Mouse (Mus musculus) left cerebral cortex, postnatal 36 days (tissue): ENCODE measurements around the gene Sesn3. TPM values are rescaled to one million over a fixed set of nuclear protein-coding genes. Genes with fewer than 3 reads are reported as not detected.
A peak's percentile ranks its signal among the peaks of the same experiment; 100 is the strongest.

Experiments used
- DNase-seq, 2 experiments: peaks; one replicate each; pipeline ENCODE4 v3.0.0; 2021 to 2022; ENCODE audit warnings: low spot score in 2 of 2, mixed read lengths in 1 of 2
- intact Hi-C: fragments of 180-260 bp; cut with DNase I; formaldehyde crosslinking; loops from one replicate; pipeline ENCODE4 v1.15.1; 2025
- total RNA-seq, 2 experiments: library from RNA; stranded (reverse); gene quantifications; 2 replicates each; pipeline ENCODE4 v1.2.3; 2021

The Sesn3 gene
- total RNA-seq, 2 experiments from 2014 or later, result 109 to 125 TPM

GRCm38 (mm10) chr9:14276481-14277287 is 1.8 kb downstream of the Sesn3 start:
- intact Hi-C loops, result loop anchor here (2.0 to 10.0 kb wide), 3 partner anchors 102 to 449 kb away; partner anchors contain the start of genes Cep57 and Fam76b
- peak; percentile 33 to 73 for DNase-seq

- intact Hi-C loops, result loop anchor here (2.0 to 10.0 kb wide), 3 partner anchors 103 to 450 kb away; partner anchors contain the start of genes Cep57 and Fam76b
- no peak for DNase-seq
Observed at GRCm38 (mm10) chr9:14277365-14277991, 2.6 kb downstream of the Sesn3 start.

GRCm38 (mm10) chr9:14280696-14281095 is 5.8 kb downstream of the Sesn3 start:
- intact Hi-C loops, result no loop called here
- DNase-seq, result no peak

- no peak for DNase-seq
- intact Hi-C loops, result no loop called here
Observed at GRCm38 (mm10) chr9:14285036-14285435, 10.2 kb downstream of the Sesn3 start.

- DNase-seq, result no peak
- intact Hi-C loops, result no loop called here
Observed at GRCm38 (mm10) chr9:14287234-14287633, 12.4 kb downstream of the Sesn3 start.

- intact Hi-C loops, result no loop called here
- DNase-seq, result no peak
Observed at GRCm38 (mm10) chr9:14288500-14288899, 13.6 kb downstream of the Sesn3 start.

- DNase-seq, result no peak
- intact Hi-C loops, result no loop called here
Observed at GRCm38 (mm10) chr9:14293866-14294265, 19.0 kb downstream of the Sesn3 start.

GRCm38 (mm10) chr9:14295680-14296440 is 21.0 kb downstream of the Sesn3 start:
- intact Hi-C loops, result no loop called here
- no peak for DNase-seq

GRCm38 (mm10) chr9:14297204-14297603 is 22.3 kb downstream of the Sesn3 start:
- no peak for DNase-seq
- intact Hi-C loops, result no loop called here

GRCm38 (mm10) chr9:14299819-14300218 is 25.0 kb downstream of the Sesn3 start:
- DNase-seq, result no peak
- intact Hi-C loops, result no loop called here

- intact Hi-C loops, result no loop called here
- DNase-seq, result no peak
Observed at GRCm38 (mm10) chr9:14300795-14301194, 25.9 kb downstream of the Sesn3 start.

- intact Hi-C loops, result no loop called here
- DNase-seq, result no peak
Observed at GRCm38 (mm10) chr9:14304262-14304968, 29.5 kb downstream of the Sesn3 start.

GRCm38 (mm10) chr9:14307341-14307740 is 32.5 kb downstream of the Sesn3 start:
- intact Hi-C loops, result no loop called here
- DNase-seq, result no peak

GRCm38 (mm10) chr9:14313968-14314367 is 39.1 kb downstream of the Sesn3 start:
- DNase-seq, result no peak
- intact Hi-C loops, result no loop called here

- DNase-seq, result no peak
- intact Hi-C loops, result no loop called here
Observed at GRCm38 (mm10) chr9:14314477-14314876, 39.6 kb downstream of the Sesn3 start.

- no peak for DNase-seq
- intact Hi-C loops, result no loop called here
Observed at GRCm38 (mm10) chr9:14316618-14317017, 41.8 kb downstream of the Sesn3 start.

- no peak for DNase-seq
- intact Hi-C loops, result no loop called here
Observed at GRCm38 (mm10) chr9:14335829-14336228, 61.0 kb downstream of the Sesn3 start.

GRCm38 (mm10) chr9:14336901-14337300 is 62.0 kb downstream of the Sesn3 start:
- intact Hi-C loops, result no loop called here
- DNase-seq, result peak; percentile 21 to 26

GRCm38 (mm10) chr9:14338701-14339100 is 63.8 kb downstream of the Sesn3 start:
- intact Hi-C loops, result no loop called here
- no peak for DNase-seq
